Mouse (Mus musculus): ENCODE data around the gene Kat6b.
A peak's percentile ranks its signal among the peaks of the same experiment; 100 is the strongest.
"Not testable (repeated sequence)": the region's sequence is repeated elsewhere in the genome, so short reads cannot be mapped to it uniquely, and the experiment has no call there.

Kat6b gene

GRCm38 (mm10) chr14:21485961-21486520, 4.8 kb downstream of the Kat6b start:
- DNase-seq: no peak

GRCm38 (mm10) chr14:21487135-21487534, 5.9 kb downstream of the Kat6b start:
- not testable (repeated sequence) for DNase-seq

- not testable (repeated sequence) for DNase-seq
These were observed 7.3 kb downstream of the Kat6b start for GRCm38 (mm10) chr14:21488426-21489115.

GRCm38 (mm10) chr14:21489116-21489485, 7.9 kb downstream of the Kat6b start:
- no peak for DNase-seq

GRCm38 (mm10) chr14:21490141-21490540, 8.9 kb downstream of the Kat6b start:
- DNase-seq: no peak

- no peak for DNase-seq
These were observed 17.2 kb downstream of the Kat6b start for GRCm38 (mm10) chr14:21498361-21498996.

GRCm38 (mm10) chr14:21499011-21499581, 17.9 kb downstream of the Kat6b start:
- DNase-seq: peak; percentile 74

- DNase-seq: no peak
These were observed 18.5 kb downstream of the Kat6b start for GRCm38 (mm10) chr14:21499631-21500153.

GRCm38 (mm10) chr14:21500154-21501047, 19.2 kb downstream of the Kat6b start:
- DNase-seq: peak; percentile 100

GRCm38 (mm10) chr14:21501048-21501657, 19.9 kb downstream of the Kat6b start:
- peak; percentile 96 for DNase-seq

GRCm38 (mm10) chr14:21505036-21505435, 23.8 kb downstream of the Kat6b start:
- no peak for DNase-seq

- no peak for DNase-seq
These were observed 25.8 kb downstream of the Kat6b start for GRCm38 (mm10) chr14:21507046-21507445.

GRCm38 (mm10) chr14:21509111-21509905, 28.1 kb downstream of the Kat6b start:
- DNase-seq: no peak

GRCm38 (mm10) chr14:21511438-21511837, 30.2 kb downstream of the Kat6b start:
- DNase-seq: no peak

GRCm38 (mm10) chr14:21515505-21515904, 34.3 kb downstream of the Kat6b start:
- peak; percentile 10 for DNase-seq

GRCm38 (mm10) chr14:21519307-21519706, 38.1 kb downstream of the Kat6b start:
- DNase-seq: no peak

GRCm38 (mm10) chr14:21520496-21520895, 39.3 kb downstream of the Kat6b start:
- no peak for DNase-seq

GRCm38 (mm10) chr14:21521496-21521895, 40.3 kb downstream of the Kat6b start:
- DNase-seq: not testable (repeated sequence)

- peak; percentile 32 for DNase-seq
These were observed 41.2 kb downstream of the Kat6b start for GRCm38 (mm10) chr14:21522312-21522978.

GRCm38 (mm10) chr14:21523234-21523633, 42.0 kb downstream of the Kat6b start:
- DNase-seq: peak; percentile 23

Data from retina, postnatal 1 day (tissue).